Mouse (Mus musculus) small intestine, adult 10 weeks (tissue): ENCODE results near the gene Olfr1198. TPM values are rescaled to one million over a fixed set of nuclear protein-coding genes. Genes with fewer than 3 reads are reported as not detected.

Experiments used
- polyA plus RNA-seq: library from polyadenylated mRNA; stranded (reverse); fragments of 350-450 nt; fragmentation: Illumina TruSeq; extraction: RNeasy Lipid Tissue Mini Kit (QIAGEN cat#74804); gene quantifications from one replicate; pipeline ENCODE4 v1.2.3, GENCODE M21; 2014; ENCODE audit warnings: low replicate concordance

Olfr1198 gene
- polyA plus RNA-seq = not detected

DNA sequence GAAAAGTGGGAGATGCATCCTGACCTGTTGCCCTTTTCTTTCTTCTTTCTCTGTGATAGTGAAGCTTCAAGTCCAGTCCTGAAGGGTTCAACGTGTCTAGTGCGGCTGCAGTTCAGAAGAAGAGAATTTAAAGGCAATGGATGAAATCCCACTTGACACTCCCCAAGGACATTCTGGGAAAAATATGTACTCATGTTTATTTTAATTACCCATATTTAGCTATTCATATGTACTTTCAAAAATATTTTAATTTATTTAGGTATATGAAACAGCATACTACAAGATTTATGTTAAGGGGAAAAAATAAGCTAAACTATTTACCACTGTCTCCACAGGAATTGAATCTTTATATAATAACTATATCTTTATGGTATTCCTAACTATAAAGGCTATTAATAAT is at the start of gene Olfr1198:
Olfr1198 (minus strand) TSS at position 101 of the 400 bp plus-strand sequence.

DNA sequence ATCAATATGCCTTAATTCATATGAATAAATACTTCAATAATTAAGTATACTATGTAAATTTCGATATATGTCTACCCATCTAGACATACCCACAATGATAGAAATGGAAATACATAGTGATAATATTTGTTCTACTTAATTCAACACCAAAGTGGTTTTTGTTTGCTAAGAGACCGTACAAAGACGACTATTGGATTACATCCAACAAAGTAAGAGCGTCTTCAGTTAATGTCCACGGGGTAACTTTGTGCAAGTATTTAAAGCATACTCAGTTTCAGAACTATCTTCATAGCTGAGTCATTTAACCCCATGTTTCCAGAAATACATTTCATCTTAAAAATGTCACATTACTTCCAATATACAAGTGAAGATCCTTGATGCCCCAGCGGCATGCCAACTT is 41.6 kb upstream of the Olfr1198 start, which contains the start of gene Olfr1201:
Olfr1201 (plus strand) TSS at position 301 of the 400 bp plus-strand sequence.

DNA sequence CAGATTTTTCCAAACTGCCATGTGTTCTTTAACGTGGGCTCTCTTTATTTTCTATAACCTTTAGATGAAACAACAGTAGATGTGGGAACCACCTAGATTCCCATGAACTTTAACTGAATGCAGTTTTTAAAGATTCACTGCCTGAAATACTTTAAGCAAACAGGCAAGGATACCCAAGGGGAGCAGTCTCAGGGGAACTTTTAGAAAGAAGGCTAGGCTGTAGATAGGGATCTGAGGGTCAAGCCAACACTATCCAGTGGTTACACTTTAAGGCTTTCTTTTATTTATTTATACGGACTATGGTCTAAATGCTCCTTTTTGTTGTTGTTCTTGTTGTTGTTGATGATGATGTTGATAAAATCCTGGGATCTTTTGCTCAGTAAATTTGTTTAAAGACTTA is 19.2 kb upstream of the Olfr1198 start, which contains the start of gene Olfr1200:
Olfr1200 (minus strand) TSS at position 101 of the 400 bp plus-strand sequence.

DNA sequence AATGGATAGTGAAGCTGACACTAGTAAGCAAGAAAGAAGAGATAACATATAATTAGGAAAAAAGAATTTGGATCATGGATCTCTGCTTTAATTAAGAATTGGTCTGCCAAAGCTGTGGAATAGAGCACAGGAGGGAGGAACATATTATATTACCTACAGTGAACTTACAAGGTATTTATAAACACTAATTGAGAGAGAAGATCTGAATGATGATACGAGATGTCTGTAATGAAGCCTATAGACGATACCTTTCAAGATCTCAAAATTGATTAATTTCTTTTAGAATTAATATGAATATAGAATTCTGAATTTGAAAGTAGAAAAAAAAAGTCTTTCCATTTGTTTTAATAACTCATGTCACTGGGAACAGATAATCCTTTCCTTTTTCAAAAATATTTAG is 9.2 kb upstream of the Olfr1198 start, which contains the start of gene Olfr1199:
Olfr1199 (minus strand) TSS at position 101 of the 400 bp plus-strand sequence.

DNA sequence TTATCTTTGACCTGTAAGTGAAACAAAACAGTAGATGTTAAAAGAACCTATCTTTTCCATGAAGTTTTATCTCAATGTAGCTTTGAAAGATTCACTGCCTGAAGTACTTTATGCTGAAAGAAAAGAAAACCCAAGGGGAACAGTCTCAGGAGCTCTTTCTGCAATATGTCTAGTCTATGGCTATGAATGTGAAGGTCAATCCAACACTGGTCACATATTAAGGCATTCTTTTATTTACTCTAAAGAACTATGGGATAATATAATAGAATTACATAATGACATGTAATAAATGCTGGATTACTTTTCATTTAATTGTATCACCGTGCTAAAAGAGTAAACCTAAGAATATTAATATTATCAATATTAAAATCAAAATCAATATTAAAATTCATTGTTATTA is 18.9 kb downstream of the Olfr1198 start, which contains the start of gene Olfr1197:
Olfr1197 (minus strand) TSS at position 101 of the 400 bp plus-strand sequence.

DNA sequence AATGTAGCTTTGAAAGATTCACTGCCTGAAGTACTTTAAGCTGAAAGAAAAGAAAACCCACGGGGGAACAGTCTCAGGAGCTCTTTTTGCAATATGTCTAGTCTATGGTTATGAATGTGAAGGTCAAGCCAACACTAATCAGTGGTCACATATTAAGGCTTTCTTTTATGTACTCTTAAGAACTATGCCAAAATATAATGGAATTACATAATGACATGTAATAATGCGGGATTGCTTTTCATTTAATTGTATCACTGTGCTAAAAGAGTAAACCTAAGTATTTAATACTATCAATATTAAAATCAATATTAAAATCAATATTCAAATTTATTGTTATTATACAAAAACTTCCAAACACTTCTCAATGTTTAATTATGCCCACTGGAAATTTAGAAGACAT is 46.7 kb downstream of the Olfr1198 start, which contains the start of gene Olfr1196:
Olfr1196 (minus strand) TSS at position 101 of the 400 bp plus-strand sequence.

Other genes with a start within 250 kb of the Olfr1198 start
- not detected for gene Olfr1186, start 232.8 kb downstream of the Olfr1198 start, polyA plus RNA-seq
- gene Olfr1188, start 194.4 kb downstream of the Olfr1198 start, polyA plus RNA-seq = not detected
- gene Olfr1189, start 164.9 kb downstream of the Olfr1198 start, polyA plus RNA-seq = not detected
- not detected for gene Olfr1191-ps1, start 110.8 kb downstream of the Olfr1198 start, polyA plus RNA-seq
- not detected for gene Olfr1192-ps1, start 102.9 kb downstream of the Olfr1198 start, polyA plus RNA-seq
- gene Olfr1193, start 75.7 kb downstream of the Olfr1198 start, polyA plus RNA-seq = not detected
- gene Olfr1195, start 62.2 kb downstream of the Olfr1198 start, polyA plus RNA-seq = not detected
- not detected for gene Olfr1196, start 46.8 kb downstream of the Olfr1198 start, polyA plus RNA-seq
- gene Olfr1197, start 19.0 kb downstream of the Olfr1198 start, polyA plus RNA-seq = not detected
- gene Olfr1199, start 9.1 kb upstream of the Olfr1198 start, polyA plus RNA-seq = not detected
- gene Olfr1200, start 19.1 kb upstream of the Olfr1198 start, polyA plus RNA-seq = not detected
- not detected for gene Olfr1201, start 41.7 kb upstream of the Olfr1198 start, polyA plus RNA-seq
- not detected for gene Olfr1202, start 63.1 kb upstream of the Olfr1198 start, polyA plus RNA-seq
- gene Olfr1205, start 78.4 kb upstream of the Olfr1198 start, polyA plus RNA-seq = not detected
- not detected for gene Olfr1204, start 97.9 kb upstream of the Olfr1198 start, polyA plus RNA-seq
- gene Olfr1206, start 111.9 kb upstream of the Olfr1198 start, polyA plus RNA-seq = not detected
- gene Olfr1208, start 150.9 kb upstream of the Olfr1198 start, polyA plus RNA-seq = not detected
- gene Olfr1209, start 163.8 kb upstream of the Olfr1198 start, polyA plus RNA-seq = not detected
- gene Olfr1211, start 186.7 kb upstream of the Olfr1198 start, polyA plus RNA-seq = not detected
- gene Olfr1212, start 202.6 kb upstream of the Olfr1198 start, polyA plus RNA-seq = not detected
- not detected for gene Gm13762, start 228.9 kb upstream of the Olfr1198 start, polyA plus RNA-seq
- gene Olfr1214, start 241.3 kb upstream of the Olfr1198 start, polyA plus RNA-seq = not detected